In the genomic region with DNA sequence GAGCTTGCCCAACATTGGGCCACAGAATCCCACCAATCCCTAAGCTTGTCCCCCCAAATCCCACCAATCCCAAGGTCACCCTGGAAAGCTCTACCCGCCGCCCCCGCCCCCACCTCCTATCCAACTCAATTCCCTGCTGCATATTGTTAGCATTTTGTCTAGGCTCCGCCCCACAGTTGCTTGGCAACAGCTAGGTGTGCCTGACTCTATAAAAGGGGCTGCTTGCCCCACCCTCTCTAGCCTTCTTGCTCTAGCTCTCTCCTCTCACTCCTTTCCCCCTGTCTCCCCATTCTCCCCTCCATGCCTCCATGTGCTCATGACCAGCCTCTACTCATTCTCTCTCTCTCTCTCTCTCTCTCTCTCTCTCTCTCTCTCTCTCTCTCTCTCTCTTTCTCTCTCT, we compare ENCODE assay signal across 30 mouse cellular contexts. TPM values are rescaled to one million over a fixed set of nuclear protein-coding genes. Genes with fewer than 3 reads are reported as not detected.
A peak's percentile ranks its signal among the peaks of the same experiment; 100 is the strongest.
DNase-seq lines count a peak whose midpoint lies in the region; ATAC-seq and TF ChIP-seq lines count a peak whose summit lies in the region.
"Had no signal": no experiment of that assay in that cellular context is flagged by ENCODE, and none has a peak within 500 bp of the region (broad histone marks: within the 10 kb centered on the region; RNA-seq: fewer than 3 reads in every experiment).

No protein-coding gene starts in this region.

- no peak overlapping the region for H3K4me3 ChIP-seq in forebrain, postnatal 0 days (ENCODE audit: low read depth, low read length)
- no peak overlapping the region for H3K4me3 ChIP-seq in forebrain, embryonic 15.5 days
- H3K4me3 ChIP-seq in neural tube, embryonic 15.5 days (replicated peaks) = no peak overlapping the region
- H3K4me3 ChIP-seq: embryonic facial prominence, embryonic 10.5 days; embryonic facial prominence, embryonic 13.5 days; erythroblast, embryonic 14.5 days; forebrain, embryonic 12.5 days; heart, embryonic 12.5 days; heart, embryonic 15.5 days had no signal

- no peak for DNase-seq in forebrain, postnatal 0 days
- DNase-seq in lung, postnatal 36 days = peak; percentile 3
- DNase-seq in lung, postnatal 14 days = no peak
- DNase-seq in ES-CJ7 (ENCODE audit: low read depth, low spot score) (peak; percentile 84), R1 (ENCODE audit: low read depth, low spot score) (peak; percentile 85)
- DNase-seq: adrenal gland, adult 2 months; adrenal gland, postnatal 14 days; B cell, adult 2 months; cerebellum, adult 11 months; cerebellum, adult 2 months; cerebellum, adult 9-11 months; embryo, embryonic 11 days; gastrocnemius, postnatal 10 days; gastrocnemius, postnatal 36 days; heart, adult 18-20 months; heart, postnatal 10 days; heart, postnatal 4 days had no signal

- H3K4me1 ChIP-seq in forebrain, postnatal 0 days (ENCODE audit: insufficient read depth) = no peaks in the 10 kb centered on the region
- no peaks in the 10 kb centered on the region for H3K4me1 ChIP-seq in forebrain, embryonic 15.5 days
- H3K4me1 ChIP-seq in neural tube, embryonic 15.5 days = no peaks in the 10 kb centered on the region
- H3K4me1 ChIP-seq: embryonic facial prominence, embryonic 10.5 days; embryonic facial prominence, embryonic 13.5 days; forebrain, embryonic 12.5 days; heart, embryonic 12.5 days; heart, embryonic 15.5 days had no signal

- ATAC-seq in forebrain, postnatal 0 days = 0 out of 2 replicates have a peak, but pooled peaks have one; percentile 18
- ATAC-seq in forebrain, embryonic 15.5 days (replicated peaks) = no peak
- ATAC-seq in neural tube, embryonic 15.5 days (ENCODE audit: low FRiP score) = no peak
- ATAC-seq in granulocyte monocyte progenitor cell, adult 5-6 weeks (replicated peaks; ENCODE audit: poor library complexity, severe bottlenecking) = no peak
- ATAC-seq: hindbrain, postnatal 0 days; inflammation-experienced regulatory T-cells, adult 6 months; intestine, embryonic 16.5 days had no signal

- H3K27me3 ChIP-seq in forebrain, postnatal 0 days (ENCODE audit: insufficient read depth, low read length) = no peaks in the 10 kb centered on the region
- H3K27me3 ChIP-seq in forebrain, embryonic 15.5 days = no peaks in the 10 kb centered on the region
- H3K27me3 ChIP-seq in neural tube, embryonic 15.5 days (replicated peaks) = no peaks in the 10 kb centered on the region
- H3K27me3 ChIP-seq: embryonic facial prominence, embryonic 13.5 days; forebrain, embryonic 12.5 days; heart, embryonic 12.5 days; heart, embryonic 15.5 days had no signal

- no peak overlapping the region for H3K4me2 ChIP-seq in forebrain, postnatal 0 days (ENCODE audit: low read depth)
- H3K4me2 ChIP-seq in forebrain, embryonic 15.5 days (replicated peaks) = no peak overlapping the region
- H3K4me2 ChIP-seq in neural tube, embryonic 15.5 days = no peak overlapping the region
- H3K4me2 ChIP-seq: embryonic facial prominence, embryonic 13.5 days; forebrain, embryonic 12.5 days; heart, embryonic 12.5 days; heart, embryonic 15.5 days; hindbrain, embryonic 14.5 days had no signal

- no peak overlapping the region for H3K27ac ChIP-seq in forebrain, postnatal 0 days (ENCODE audit: low read depth, low read length)
- H3K27ac ChIP-seq in forebrain, embryonic 15.5 days (replicated peaks) = no peak overlapping the region
- H3K27ac ChIP-seq in neural tube, embryonic 15.5 days (replicated peaks) = no peak overlapping the region
- H3K27ac ChIP-seq: embryonic facial prominence, embryonic 10.5 days; embryonic facial prominence, embryonic 13.5 days; forebrain, embryonic 12.5 days; heart, embryonic 15.5 days; hindbrain, embryonic 14.5 days; hindbrain, postnatal 0 days had no signal

- no peak overlapping the region for H3K9ac ChIP-seq in forebrain, postnatal 0 days
- H3K9ac ChIP-seq in forebrain, embryonic 15.5 days (replicated peaks) = no peak overlapping the region
- no peak overlapping the region for H3K9ac ChIP-seq in neural tube, embryonic 15.5 days (replicated peaks)
- H3K9ac ChIP-seq: embryonic facial prominence, embryonic 13.5 days; forebrain, embryonic 12.5 days; heart, embryonic 12.5 days; heart, embryonic 15.5 days; hindbrain, embryonic 14.5 days had no signal

- no peak for TF ChIP-seq CTCF in forebrain, postnatal 0 days (IDR thresholded peaks at IDR 0.05; ENCODE audit: low read depth)

- no peaks in the 10 kb centered on the region for H3K36me3 ChIP-seq in forebrain, postnatal 0 days (ENCODE audit: insufficient read depth)
- no peaks in the 10 kb centered on the region for H3K36me3 ChIP-seq in forebrain, embryonic 15.5 days
- no peaks in the 10 kb centered on the region for H3K36me3 ChIP-seq in neural tube, embryonic 15.5 days
- H3K36me3 ChIP-seq: embryonic facial prominence, embryonic 10.5 days; embryonic facial prominence, embryonic 13.5 days; forebrain, embryonic 12.5 days; heart, embryonic 12.5 days; heart, embryonic 15.5 days had no signal

- 81% methylated on average over 4 of the region's 4 CpGs for WGBS in forebrain, postnatal 0 days
- 86% methylated on average over 4 of the region's 4 CpGs for WGBS in forebrain, embryonic 15.5 days
- 82% methylated on average over 4 of the region's 4 CpGs for WGBS in neural tube, embryonic 15.5 days

- no peaks in the 10 kb centered on the region for H3K9me3 ChIP-seq in forebrain, postnatal 0 days (ENCODE audit: low read length)
- no peaks in the 10 kb centered on the region for H3K9me3 ChIP-seq in forebrain, embryonic 15.5 days
- no peaks in the 10 kb centered on the region for H3K9me3 ChIP-seq in neural tube, embryonic 15.5 days (replicated peaks)
- H3K9me3 ChIP-seq: embryonic facial prominence, embryonic 10.5 days; embryonic facial prominence, embryonic 13.5 days; forebrain, embryonic 12.5 days; heart, embryonic 12.5 days; heart, embryonic 15.5 days had no signal

RNA-seq across cellular contexts. Expression of gene Gcfc2, which starts 11.8 kb away (rescaled TPM):
- total RNA-seq in forebrain, postnatal 0 days (2014; rRNA removed) = 17.2 and 24.4 TPM in 2 replicates
- polyA plus RNA-seq in forebrain, postnatal 0 days (2015; fragmentation: Nextera tagmentation; extraction: Ambion mirVana) = 1.9 and 4.6 TPM in 2 replicates
- polyA plus RNA-seq in forebrain, embryonic 15.5 days (2015; fragmentation: Nextera tagmentation; extraction: Ambion mirVana) = 8.3 and 9.4 TPM in 2 replicates
- polyA plus RNA-seq in neural tube, embryonic 15.5 days (2015; fragmentation: Nextera tagmentation; extraction: Ambion mirVana) = 7.2 and 7.5 TPM in 2 replicates
- 12.0 and 26.1 TPM in 2 replicates for total RNA-seq in granulocyte monocyte progenitor cell, adult 5-6 weeks (2014; fragmentation: Nextera tagmentation)
- 25.4 and 31.6 TPM in 2 replicates for total RNA-seq in granulocyte monocyte progenitor cell, adult 5-6 weeks (2017)

RNA-seq across cellular contexts. Expression of gene Mrpl19, which starts 54.0 kb away (rescaled TPM):
- 9.4 and 10.2 TPM in 2 replicates for total RNA-seq in forebrain, postnatal 0 days (2014; rRNA removed)
- polyA plus RNA-seq in forebrain, postnatal 0 days (2015; fragmentation: Nextera tagmentation; extraction: Ambion mirVana) = 31.7 and 42.7 TPM in 2 replicates
- polyA plus RNA-seq in forebrain, embryonic 15.5 days (2015; fragmentation: Nextera tagmentation; extraction: Ambion mirVana) = 41.6 and 44.1 TPM in 2 replicates
- 40.6 and 46.5 TPM in 2 replicates for polyA plus RNA-seq in neural tube, embryonic 15.5 days (2015; fragmentation: Nextera tagmentation; extraction: Ambion mirVana)
- 24.3 and 41.5 TPM in 2 replicates for total RNA-seq in granulocyte monocyte progenitor cell, adult 5-6 weeks (2014; fragmentation: Nextera tagmentation)
- total RNA-seq in granulocyte monocyte progenitor cell, adult 5-6 weeks (2017) = 33.2 and 70.3 TPM in 2 replicates

Comparison
In these comparisons a context has a peak if more than half of its experiments do, and no peak if none do; other contexts are left out.
1. DNase-seq: peak in lung, postnatal 36 days (single experiment), ES-CJ7 (single experiment) and R1 (single experiment); none in forebrain, postnatal 0 days (single experiment) and lung, postnatal 14 days (single experiment).